Mouse (Mus musculus): ENCODE data around the gene Gja4.

Gene Gja4

DNA sequence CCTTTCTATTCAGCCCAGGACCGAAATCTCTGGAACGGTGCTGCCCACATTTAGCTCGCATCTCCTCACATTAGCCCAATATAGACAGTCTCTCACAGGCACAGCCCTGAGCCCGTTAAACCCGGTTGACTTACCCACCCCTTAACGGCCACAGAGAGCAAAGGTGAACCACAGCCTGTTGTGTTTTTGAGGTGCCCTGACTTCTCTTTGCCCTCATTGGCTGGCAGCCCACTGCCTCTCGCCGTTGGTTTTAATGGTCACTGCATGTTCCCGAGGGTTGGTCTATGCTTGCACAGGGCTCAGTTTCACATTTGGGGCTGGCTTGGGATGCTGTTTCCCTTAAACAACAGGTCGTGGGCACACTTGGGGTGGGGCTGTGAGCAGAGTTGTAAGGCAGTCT, 10.5 kb upstream of the Gja4 start:
- no peak for DNase-seq (ENCODE audit: low spot score in 2 of 2)

GRCm38 (mm10) chr4:127323651-127324050, 9.8 kb upstream of the Gja4 start:
- DNase-seq (ENCODE audit: low spot score in 2 of 2) = no peak

- DNase-seq (ENCODE audit: low spot score in 2 of 2) = no peak
Observed at GRCm38 (mm10) chr4:127319613-127320012, 5.8 kb upstream of the Gja4 start.

GRCm38 (mm10) chr4:127317143-127317542, 3.3 kb upstream of the Gja4 start:
- DNase-seq (ENCODE audit: low spot score in 2 of 2) = no peak

DNA sequence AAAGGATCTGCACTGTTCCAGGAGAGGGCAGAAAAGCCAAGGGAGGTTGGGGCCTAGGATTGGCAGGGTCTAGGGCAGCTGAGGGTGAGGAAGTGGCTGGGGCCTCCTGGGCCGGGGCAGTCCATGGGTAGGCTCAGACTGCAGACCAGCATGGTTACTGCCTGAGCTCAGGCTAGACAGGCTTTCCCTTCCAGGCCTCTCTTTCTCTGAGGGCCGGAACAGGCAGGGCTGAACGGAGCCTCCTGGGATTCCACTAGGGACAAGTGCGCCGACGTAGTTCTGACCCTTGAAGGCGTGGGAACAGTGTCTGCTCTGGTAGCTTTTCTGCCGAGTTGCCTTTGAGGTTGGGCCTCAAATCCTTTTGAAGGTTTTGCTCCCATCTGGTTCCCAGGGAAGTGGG, 1.9 kb upstream of the Gja4 start:
- no peak for DNase-seq (ENCODE audit: low spot score in 2 of 2)

- DNase-seq (ENCODE audit: low spot score in 2 of 2) = no peak
Observed at GRCm38 (mm10) chr4:127314585-127314984, 746 bp upstream of the Gja4 start.

DNA sequence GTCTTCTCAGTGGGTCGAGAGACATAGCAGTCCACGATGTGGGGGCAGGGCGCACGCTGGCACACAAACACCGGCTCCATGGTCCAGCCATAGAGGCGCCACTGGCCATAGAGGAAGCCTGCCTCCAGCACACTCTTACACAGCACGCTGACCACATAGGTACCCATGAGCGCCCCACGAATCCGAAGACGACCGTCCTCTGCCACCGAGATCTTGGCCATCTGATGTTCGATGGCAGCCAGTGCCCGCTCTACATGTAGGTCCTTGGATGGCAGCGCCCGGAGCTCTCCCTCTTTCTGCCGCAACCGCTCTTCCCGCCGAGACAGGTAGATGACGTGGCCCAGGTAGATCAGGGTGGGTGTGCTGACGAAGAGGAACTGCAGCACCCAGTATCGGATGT, 1.5 kb downstream of the Gja4 start:
- DNase-seq (ENCODE audit: low spot score in 2 of 2) = no peak

GRCm38 (mm10) chr4:127311561-127311960, 2.3 kb downstream of the Gja4 start:
- DNase-seq (ENCODE audit: low spot score in 2 of 2) = no peak

GRCm38 (mm10) chr4:127306915-127307314, 6.9 kb downstream of the Gja4 start:
- DNase-seq (ENCODE audit: low spot score in 2 of 2) = no peak

GRCm38 (mm10) chr4:127303796-127304195, 10.0 kb downstream of the Gja4 start:
- DNase-seq (ENCODE audit: low spot score in 2 of 2) = no peak

DNA sequence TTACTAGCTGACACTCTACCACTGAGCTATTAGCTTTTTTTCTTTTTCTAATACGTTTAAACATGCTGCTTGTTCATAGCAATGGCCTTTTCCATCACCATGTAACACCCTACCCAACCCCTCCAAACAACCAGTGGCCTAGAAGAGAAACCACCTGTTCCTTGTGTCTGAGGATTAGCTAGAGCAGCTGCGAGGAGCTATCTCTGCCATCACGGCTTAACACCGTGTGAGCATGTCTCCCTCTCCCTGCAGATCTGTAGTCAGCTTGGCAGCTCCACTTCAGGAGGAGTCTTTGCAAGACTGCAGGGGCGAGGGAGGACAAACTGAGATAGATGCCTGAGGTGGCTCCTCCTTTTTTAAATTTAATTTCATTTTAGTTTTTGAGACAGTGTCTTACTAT, 13.3 kb downstream of the Gja4 start:
- DNase-seq (ENCODE audit: low spot score in 2 of 2) = no peak

- DNase-seq (ENCODE audit: low spot score in 2 of 2) = no peak
Observed at GRCm38 (mm10) chr4:127292631-127293030, 21.2 kb downstream of the Gja4 start.

- no peak for DNase-seq (ENCODE audit: low spot score in 2 of 2)
Observed at GRCm38 (mm10) chr4:127289039-127289548, 24.7 kb downstream of the Gja4 start.

GRCm38 (mm10) chr4:127286907-127287306, 26.9 kb downstream of the Gja4 start:
- DNase-seq (ENCODE audit: low spot score in 2 of 2) = no peak

GRCm38 (mm10) chr4:127279241-127279640, 34.6 kb downstream of the Gja4 start:
- no peak for DNase-seq (ENCODE audit: low spot score in 2 of 2)

DNA sequence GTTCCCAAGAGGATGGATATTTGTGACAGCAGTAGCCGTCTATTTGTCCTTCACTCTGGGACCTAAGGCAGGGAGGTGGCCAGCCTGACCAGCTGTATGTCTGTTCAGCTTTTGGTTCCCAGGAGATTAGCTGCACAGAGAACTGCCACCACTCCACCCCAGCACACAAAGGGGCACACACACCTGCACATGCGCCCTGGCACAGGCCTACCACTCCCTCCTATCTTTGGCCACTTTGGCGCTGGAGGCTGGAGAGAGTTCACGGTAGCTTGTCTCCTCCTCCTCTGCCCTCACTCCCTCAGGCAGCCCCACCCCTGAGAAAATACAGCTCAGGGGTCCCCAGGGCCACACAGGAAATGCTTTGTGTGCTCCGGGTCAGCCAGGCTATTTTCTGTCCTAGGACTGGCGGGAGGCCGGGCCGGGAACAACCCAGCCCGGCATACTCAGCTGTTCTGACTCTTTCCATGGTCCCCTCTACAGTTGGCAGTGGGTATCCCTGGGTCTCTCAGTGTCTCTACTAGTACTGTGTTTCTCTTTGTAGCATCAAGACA, 35.3 kb downstream of the Gja4 start:
- no peak for DNase-seq (ENCODE audit: low spot score in 2 of 2)

GRCm38 (mm10) chr4:127264183-127264554, 49.7 kb downstream of the Gja4 start:
- DNase-seq (ENCODE audit: low spot score in 2 of 2) = no peak

- DNase-seq (ENCODE audit: low spot score in 2 of 2) = no peak
Observed at GRCm38 (mm10) chr4:127263438-127264182, 50.2 kb downstream of the Gja4 start.

DNA sequence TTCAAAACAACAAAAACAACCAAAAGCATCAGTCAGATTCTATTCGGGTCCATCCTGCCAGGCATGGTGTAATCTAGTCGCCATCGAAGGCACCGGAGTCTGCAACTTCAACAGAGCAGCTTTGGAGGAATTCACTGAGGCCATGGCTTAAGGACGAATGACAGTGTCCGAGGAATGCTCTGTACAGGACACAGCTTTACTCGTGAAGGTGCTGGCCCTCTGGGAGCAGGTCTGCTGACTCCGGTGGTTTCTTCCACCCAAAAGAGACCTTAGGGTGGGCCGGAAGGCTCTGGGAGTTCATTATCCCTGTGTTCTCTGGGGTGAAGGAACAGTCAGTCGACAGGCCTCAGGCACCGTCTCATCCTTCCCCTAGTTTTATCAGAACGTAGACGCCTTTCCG, 52.2 kb downstream of the Gja4 start:
- DNase-seq (ENCODE audit: low spot score in 2 of 2) = no peak

Data from right cerebral cortex, postnatal 36 days (tissue).